Mouse (Mus musculus) lung, postnatal 0 days (tissue): Measurements from ENCODE around the gene Rapgef2.

ENCODE experiments used
- CTCF ChIP-seq: IDR thresholded peaks from 2 replicates; pipeline ENCODE4 v1.5.1; 2016; ENCODE audit warnings: antibody characterized with exemption, mild to moderate bottlenecking
- EP300 ChIP-seq: IDR thresholded peaks from 2 replicates; pipeline ENCODE4 v1.6.1; 2016; ENCODE audit warnings: antibody characterized with exemption, mild to moderate bottlenecking, control low read depth

DNA sequence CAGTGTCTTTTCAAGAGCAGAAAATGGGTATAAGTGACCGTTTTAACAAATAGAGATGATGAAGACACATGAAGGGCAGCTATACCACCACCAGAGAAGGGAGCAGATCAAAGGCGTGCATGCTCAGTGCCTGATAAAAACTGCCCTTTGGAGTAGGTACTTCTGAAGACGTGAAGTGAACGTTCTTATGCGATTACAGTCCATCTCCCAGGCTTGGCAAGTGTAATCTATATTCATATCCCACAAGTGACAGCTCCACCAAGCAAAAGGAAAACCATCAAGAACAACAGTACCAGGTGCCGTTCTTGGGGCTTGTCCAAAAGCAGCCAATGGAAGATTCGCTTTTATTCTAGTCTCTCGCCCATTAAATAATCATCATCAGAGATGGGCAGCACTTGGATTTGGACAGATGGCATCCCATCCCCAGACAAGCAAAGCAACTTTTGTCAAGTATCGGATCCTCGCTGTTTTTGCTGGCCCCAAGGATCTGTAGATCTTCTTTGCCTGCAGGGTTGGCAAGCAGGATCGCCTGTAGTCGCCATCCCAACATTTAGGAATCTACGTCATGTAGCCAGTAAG, 1.1 kb downstream of the Rapgef2 start:
- no peak for TF ChIP-seq CTCF
- TF ChIP-seq EP300: no peak
